ENCODE assay signal across 23 mouse cellular contexts in genomic region chr2:61288246-61288645, GRCm38 (mm10).
DNase-seq lines count a peak whose midpoint lies in the region; ATAC-seq lines count a peak whose summit lies in the region.
"Had no signal": no experiment of that assay in that cellular context is flagged by ENCODE, and none has a peak within 500 bp of the region (broad histone marks: within the 10 kb centered on the region; RNA-seq: fewer than 3 reads in every experiment).

No protein-coding gene starts in this region.

- peak; percentile 8 to 23 for DNase-seq in adrenal gland, postnatal 36 days
- no peak for DNase-seq in adrenal gland, postnatal 25 days
- DNase-seq in 3134 (ENCODE audit: extremely low read depth, insufficient read length, low spot score) (peak; percentile 18), 3T3-L1 (ENCODE audit: low read depth, low spot score) (peak; percentile 60)
- peak; percentile 25 for DNase-seq in Muller cell, postnatal 12 days (ENCODE audit: inconsistent ontology term)
- no peak for DNase-seq in left cerebral cortex, postnatal 4 days
- no peak for DNase-seq in urinary bladder, postnatal 14 days (ENCODE audit: low spot score)
- DNase-seq: adrenal gland, adult 8-10 months; B cell, adult 2 months; cerebellum, adult 11-12 months; cerebellum, adult 8-10 months; cerebellum, postnatal 10 days; cerebellum, postnatal 36 days; embryo, embryonic 11 days; forebrain, postnatal 0 days; gastrocnemius, adult 2 months; gastrocnemius, postnatal 25 days; heart, adult 2 months; kidney, adult 2 months had no signal

- no peak for ATAC-seq in monocyte, adult 5-6 weeks (replicated peaks; ENCODE audit: insufficient number of reproducible peaks, low FRiP score, low TSS enrichment, poor library complexity, severe bottlenecking)
- ATAC-seq: CD4-positive, CD25-positive, alpha-beta regulatory T cell, adult 4 months; forebrain, embryonic 13.5 days; forebrain, postnatal 0 days; intestine, postnatal 0 days had no signal

- intact Hi-C loops in left cerebral cortex, postnatal 4 days (cut with DNase I), result no loop called here

Comparison
In these comparisons a context has a peak if more than half of its experiments do, and no peak if none do; other contexts are left out.
1. DNase-seq: peak in adrenal gland, postnatal 36 days (2 of 2), 3134 (single experiment), 3T3-L1 (single experiment) and Muller cell, postnatal 12 days (single experiment); none in adrenal gland, postnatal 25 days (single experiment), left cerebral cortex, postnatal 4 days (single experiment) and urinary bladder, postnatal 14 days (single experiment).